In the genomic region with DNA sequence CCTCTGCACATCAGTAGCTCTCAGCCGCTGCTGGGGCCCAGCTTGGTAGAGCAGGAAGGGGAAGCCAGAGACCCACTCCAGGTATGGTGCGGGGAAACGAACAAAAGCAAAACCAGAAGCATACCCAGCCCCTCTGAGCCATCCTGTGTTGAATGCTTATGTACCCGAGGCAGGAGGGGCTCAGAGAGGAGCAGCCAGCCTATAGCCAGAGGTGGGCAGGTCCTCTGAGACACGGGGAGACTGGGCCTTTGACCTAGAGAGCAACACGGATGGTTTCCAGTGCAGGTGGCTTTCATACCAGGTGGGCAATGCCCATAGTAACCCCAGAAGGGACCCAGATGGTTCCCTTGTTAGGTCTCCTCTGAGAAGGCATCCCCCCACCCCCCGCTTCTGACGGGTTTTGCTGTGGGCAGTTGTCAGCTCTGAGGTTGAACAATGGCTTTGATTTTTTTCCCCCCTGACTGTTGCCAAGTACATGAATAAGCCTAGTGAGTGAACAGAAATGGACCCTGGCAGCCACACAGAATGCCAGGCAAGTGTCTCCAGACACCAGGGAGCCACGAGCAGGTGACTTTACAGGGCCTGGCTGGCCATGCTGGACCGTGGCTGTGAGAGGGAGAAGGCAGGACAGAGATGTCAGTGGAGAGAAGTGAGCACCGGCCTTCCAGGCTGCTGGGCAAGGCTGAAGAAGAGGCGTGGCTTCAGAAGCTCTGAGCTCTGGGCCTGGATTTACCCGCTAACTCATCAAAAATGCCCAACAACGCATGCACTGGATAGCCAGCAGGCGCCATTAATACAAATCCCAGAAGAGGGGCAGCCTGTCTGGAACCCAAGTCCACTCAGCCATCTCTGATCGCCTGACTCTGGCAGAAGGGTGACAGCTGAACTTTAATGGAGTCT, we compare ENCODE assay signal across 10 mouse cellular contexts.
DNase-seq lines count a peak whose midpoint lies in the region; ATAC-seq lines count a peak whose summit lies in the region.
"Had no signal": no experiment of that assay in that cellular context is flagged by ENCODE, and none has a peak within 500 bp of the region (broad histone marks: within the 10 kb centered on the region; RNA-seq: fewer than 3 reads in every experiment).

No protein-coding gene starts in this region.

- no peak overlapping the region for H3K4me2 ChIP-seq in forebrain, embryonic 13.5 days
- H3K4me2 ChIP-seq in forebrain, embryonic 12.5 days: no peak overlapping the region; the same call in 1 of the 2 replicates
- H3K4me2 ChIP-seq: embryonic facial prominence, embryonic 12.5 days had no signal

- no peak overlapping the region for H3K27ac ChIP-seq in forebrain, embryonic 13.5 days
- no peak overlapping the region for H3K27ac ChIP-seq in forebrain, embryonic 12.5 days
- H3K27ac ChIP-seq: embryonic facial prominence, embryonic 12.5 days; macrophage had no signal

- H3K36me3 ChIP-seq in forebrain, embryonic 13.5 days (ENCODE audit: poor library complexity, severe bottlenecking): no peaks in the 10 kb centered on the region
- H3K36me3 ChIP-seq in forebrain, embryonic 12.5 days (replicated peaks): no peaks in the 10 kb centered on the region
- H3K36me3 ChIP-seq: embryonic facial prominence, embryonic 12.5 days had no signal

- 69% methylated on average over 16 of the region's 16 CpGs for WGBS in forebrain, embryonic 13.5 days
- WGBS in forebrain, embryonic 12.5 days: 71% methylated on average over 16 of the region's 16 CpGs

- peaks cover 10% of the 10 kb centered on the region for H3K4me1 ChIP-seq in forebrain, embryonic 13.5 days
- peaks cover 7% of the 10 kb centered on the region; the same call in 1 of the 2 replicates for H3K4me1 ChIP-seq in forebrain, embryonic 12.5 days

- no peaks in the 10 kb centered on the region for H3K9me3 ChIP-seq in forebrain, embryonic 13.5 days (replicated peaks)
- H3K9me3 ChIP-seq in forebrain, embryonic 12.5 days: no peaks in the 10 kb centered on the region

- peak; percentile 36; the same call in 1 of the 2 replicates for ATAC-seq in forebrain, embryonic 13.5 days
- ATAC-seq in forebrain, embryonic 12.5 days (ENCODE audit: low FRiP score): no peak
- no peak for ATAC-seq in erythroblast, adult 5-6 weeks (replicated peaks; ENCODE audit: low FRiP score, poor library complexity, severe bottlenecking)

- no peak overlapping the region for H3K4me3 ChIP-seq in forebrain, embryonic 13.5 days
- no peak overlapping the region for H3K4me3 ChIP-seq in forebrain, embryonic 12.5 days (replicated peaks)
- H3K4me3 ChIP-seq: embryonic facial prominence, embryonic 12.5 days had no signal

- H3K27me3 ChIP-seq in forebrain, embryonic 13.5 days: no peaks in the 10 kb centered on the region
- no peaks in the 10 kb centered on the region for H3K27me3 ChIP-seq in forebrain, embryonic 12.5 days
- H3K27me3 ChIP-seq: embryonic facial prominence, embryonic 12.5 days had no signal

- intact Hi-C loops in left cerebral cortex, postnatal 10 days (cut with DNase I): loop anchor here (5.0 kb wide), 1 partner anchor 46 kb away; no protein-coding TSS in a partner anchor

- DNase-seq in left cerebral cortex, postnatal 10 days (ENCODE audit: extremely low spot score in 1 of 2, low spot score in 2 of 2): peak; percentile 30 to 37
- no peak for DNase-seq in left cerebral cortex, adult 18-20 months (ENCODE audit: low spot score in 2 of 2)
- DNase-seq in cerebellum, postnatal 25 days: peak; percentile 50 to 60
- peak; percentile 25 for DNase-seq in layer of hippocampus, adult 9-10 months (ENCODE audit: low spot score)
- DNase-seq in ovary, postnatal 10 days (ENCODE audit: low spot score): no peak

- no peak overlapping the region for H3K9ac ChIP-seq in forebrain, embryonic 13.5 days
- H3K9ac ChIP-seq in forebrain, embryonic 12.5 days: no peak overlapping the region
- H3K9ac ChIP-seq: embryonic facial prominence, embryonic 12.5 days had no signal

Comparison
In these comparisons a context has a peak if more than half of its experiments do, and no peak if none do; other contexts are left out.
1. DNase-seq: peak in left cerebral cortex, postnatal 10 days (2 of 2), cerebellum, postnatal 25 days (2 of 2) and layer of hippocampus, adult 9-10 months (single experiment); none in left cerebral cortex, adult 18-20 months (0 of 2) and ovary, postnatal 10 days (single experiment).